Mouse (Mus musculus) WW6 (cell line): Measurements from ENCODE around the gene Dclk1.

ENCODE experiments used
- DNase-seq: peaks from one replicate; pipeline ENCODE4 v3.0.0-alpha.2; 2013; ENCODE audit warnings: low read depth, low spot score

The Dclk1 gene

GRCm38 (mm10) chr3:55449148-55449547 is 207.0 kb downstream of the Dclk1 start:
- DNase-seq = no peak

GRCm38 (mm10) chr3:55451035-55451434 is 208.9 kb downstream of the Dclk1 start:
- no peak for DNase-seq

- no peak for DNase-seq
These were observed 209.7 kb downstream of the Dclk1 start for GRCm38 (mm10) chr3:55451877-55452276.

- no peak for DNase-seq
These were observed 210.3 kb downstream of the Dclk1 start for GRCm38 (mm10) chr3:55452464-55452863.

- no peak for DNase-seq
These were observed 218.9 kb downstream of the Dclk1 start for GRCm38 (mm10) chr3:55461092-55461491.

- peak; percentile 20 for DNase-seq
These were observed 219.8 kb downstream of the Dclk1 start for GRCm38 (mm10) chr3:55461685-55462655.

- DNase-seq = no peak
These were observed 220.9 kb downstream of the Dclk1 start for GRCm38 (mm10) chr3:55462904-55463668.

GRCm38 (mm10) chr3:55464226-55464625 is 222.1 kb downstream of the Dclk1 start:
- no peak for DNase-seq

- DNase-seq = no peak
These were observed 223.6 kb downstream of the Dclk1 start for GRCm38 (mm10) chr3:55465785-55466184.

- no peak for DNase-seq
These were observed 224.2 kb downstream of the Dclk1 start for GRCm38 (mm10) chr3:55466348-55466747.

- no peak for DNase-seq
These were observed 229.9 kb downstream of the Dclk1 start, which contains the start of gene Gm21954 for GRCm38 (mm10) chr3:55472110-55472509. Gene Gm21954, minus strand, starts transcription at chr3:55472210.

GRCm38 (mm10) chr3:55473146-55473545 is 231.0 kb downstream of the Dclk1 start:
- DNase-seq = no peak

GRCm38 (mm10) chr3:55476694-55477093 is 234.5 kb downstream of the Dclk1 start:
- no peak for DNase-seq

- DNase-seq = no peak
These were observed 237.1 kb downstream of the Dclk1 start for GRCm38 (mm10) chr3:55479306-55479705.

GRCm38 (mm10) chr3:55481140-55481539 is 239.0 kb downstream of the Dclk1 start:
- no peak for DNase-seq

- DNase-seq = no peak
These were observed 241.2 kb downstream of the Dclk1 start for GRCm38 (mm10) chr3:55483328-55483727.

GRCm38 (mm10) chr3:55489231-55489990 is 247.2 kb downstream of the Dclk1 start:
- no peak for DNase-seq

GRCm38 (mm10) chr3:55492021-55492420 is 249.9 kb downstream of the Dclk1 start:
- no peak for DNase-seq

GRCm38 (mm10) chr3:55494348-55494747 is 252.2 kb downstream of the Dclk1 start:
- DNase-seq = no peak

- no peak for DNase-seq
These were observed 253.1 kb downstream of the Dclk1 start for GRCm38 (mm10) chr3:55495231-55495630.

- DNase-seq = no peak
These were observed 253.7 kb downstream of the Dclk1 start for GRCm38 (mm10) chr3:55495866-55496265.
